14 mouse cellular contexts compared by ENCODE assay signal in the genomic region with DNA sequence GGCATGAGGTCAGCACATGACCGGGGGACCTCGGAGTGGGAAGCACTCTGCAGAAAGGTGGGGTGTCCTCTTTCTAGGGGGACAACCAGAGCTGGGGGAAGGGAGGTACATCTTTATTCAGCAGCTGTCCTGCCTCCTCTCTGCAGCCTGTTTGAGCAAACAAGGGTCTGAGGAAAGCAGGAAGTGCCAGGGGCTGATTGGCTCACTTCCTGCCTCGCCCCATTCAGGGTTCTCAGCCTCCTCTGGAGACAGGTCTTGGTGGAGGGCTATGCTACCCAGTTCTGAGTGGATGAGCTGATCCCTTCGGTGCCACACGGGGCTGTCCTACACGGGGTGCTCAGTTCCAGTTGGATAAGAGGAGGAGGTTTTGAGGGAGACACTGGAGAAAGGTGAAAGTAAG. TPM values are rescaled to one million over a fixed set of nuclear protein-coding genes. Genes with fewer than 3 reads are reported as not detected.
DNase-seq lines count a peak whose midpoint lies in the region; ATAC-seq and TF ChIP-seq lines count a peak whose summit lies in the region.
"Had no signal": no experiment of that assay in that cellular context is flagged by ENCODE, and none has a peak within 500 bp of the region (broad histone marks: within the 10 kb centered on the region; RNA-seq: fewer than 3 reads in every experiment).

No protein-coding gene starts in this region.

- no peak for TF ChIP-seq POLR2A in lung, adult 2 months (IDR thresholded peaks at IDR 0.05; ENCODE audit: borderline replicate concordance, extremely low read depth, low read depth, low read length)

- H3K4me1 ChIP-seq in forebrain, embryonic 13.5 days, result peaks cover 66% of the 10 kb centered on the region
- H3K4me1 ChIP-seq in forebrain, embryonic 14.5 days (ENCODE audit: control insufficient read depth, insufficient read depth, low read length), result peaks cover 32% of the 10 kb centered on the region
- H3K4me1 ChIP-seq in lung, postnatal 0 days (ENCODE audit: insufficient read depth, low read depth, low read length), result peaks cover 5% of the 10 kb centered on the region; the same call in 1 of the 2 replicates
- peaks cover 8% of the 10 kb centered on the region for H3K4me1 ChIP-seq in lung, adult 2 months (ENCODE audit: control insufficient read depth, insufficient read depth, low read length)

- H3K27me3 ChIP-seq in forebrain, embryonic 13.5 days, result no peaks in the 10 kb centered on the region
- H3K27me3 ChIP-seq in forebrain, embryonic 14.5 days (replicated peaks; ENCODE audit: control insufficient read depth, insufficient read depth, low read length), result no peaks in the 10 kb centered on the region
- no peaks in the 10 kb centered on the region for H3K27me3 ChIP-seq in lung, postnatal 0 days (replicated peaks; ENCODE audit: insufficient read depth, low read length)
- H3K27me3 ChIP-seq: neural tube, embryonic 12.5 days had no signal

- DNase-seq in forebrain, embryonic 14.5 days (ENCODE audit: low spot score), result no peak
- peak; percentile 58 for DNase-seq in lung, postnatal 0 days (ENCODE audit: low spot score)
- DNase-seq in lung, adult 2 months, result no peak
- DNase-seq in thymus, postnatal 0 days (ENCODE audit: low spot score), result peak; percentile 67
- DNase-seq in cerebellum, postnatal 14 days, result no peak
- DNase-seq in layer of hippocampus, postnatal 10 days (ENCODE audit: low spot score in 2 of 2), result no peak
- DNase-seq: cerebellum, adult 8-10 months; right cerebral cortex, adult 18-20 months had no signal

- H3K9ac ChIP-seq in forebrain, embryonic 13.5 days, result no peak overlapping the region
- no peak overlapping the region for H3K9ac ChIP-seq in forebrain, embryonic 14.5 days (ENCODE audit: low read length)
- no peak overlapping the region for H3K9ac ChIP-seq in lung, postnatal 0 days (replicated peaks; ENCODE audit: low read depth)
- H3K9ac ChIP-seq: liver, embryonic 14.5 days; neural tube, embryonic 12.5 days had no signal

- TF ChIP-seq CTCF in lung, postnatal 0 days (IDR thresholded peaks at IDR 0.05), result no peak
- no peak for TF ChIP-seq CTCF in lung, adult 2 months (IDR thresholded peaks at IDR 0.05; ENCODE audit: insufficient read depth, low read length)

- TF ChIP-seq EP300 in lung, postnatal 0 days (IDR thresholded peaks at IDR 0.05), result no peak

- 87% methylated on average over 6 of the region's 6 CpGs for WGBS in forebrain, embryonic 13.5 days
- WGBS in forebrain, embryonic 14.5 days, result 85% methylated on average over 6 of the region's 6 CpGs
- 54% methylated on average over 6 of the region's 6 CpGs for WGBS in lung, postnatal 0 days
- 46% methylated on average over 6 of the region's 6 CpGs for WGBS in lung, adult 2 months

- H3K9me3 ChIP-seq in forebrain, embryonic 13.5 days (replicated peaks), result no peaks in the 10 kb centered on the region
- no peaks in the 10 kb centered on the region for H3K9me3 ChIP-seq in forebrain, embryonic 14.5 days (replicated peaks; ENCODE audit: control insufficient read depth, low read length)
- H3K9me3 ChIP-seq in lung, postnatal 0 days (ENCODE audit: low read length), result no peaks in the 10 kb centered on the region
- H3K9me3 ChIP-seq: neural tube, embryonic 12.5 days had no signal

- H3K27ac ChIP-seq in forebrain, embryonic 13.5 days, result peak overlapping the region; percentile 88
- no peak overlapping the region for H3K27ac ChIP-seq in forebrain, embryonic 14.5 days (ENCODE audit: low read depth, low read length)
- H3K27ac ChIP-seq in lung, postnatal 0 days (ENCODE audit: low read length), result peak overlapping the region; percentile 54; the same call in 1 of the 2 replicates
- H3K27ac ChIP-seq: liver, embryonic 14.5 days; neural tube, embryonic 12.5 days had no signal

- ATAC-seq in forebrain, embryonic 13.5 days, result no peak
- ATAC-seq in forebrain, embryonic 14.5 days, result no peak
- ATAC-seq in lung, postnatal 0 days, result peak; percentile 56
- peak; percentile 82 for ATAC-seq in granulocyte monocyte progenitor cell, adult 5-6 weeks (replicated peaks; ENCODE audit: poor library complexity, severe bottlenecking)

- H3K36me3 ChIP-seq in forebrain, embryonic 13.5 days (ENCODE audit: poor library complexity, severe bottlenecking), result peaks cover 66% of the 10 kb centered on the region
- peaks cover 63% of the 10 kb centered on the region for H3K36me3 ChIP-seq in forebrain, embryonic 14.5 days (ENCODE audit: control insufficient read depth, insufficient read depth, low read length)
- H3K36me3 ChIP-seq in lung, postnatal 0 days (ENCODE audit: insufficient read depth, low read length), result peaks cover 8% of the 10 kb centered on the region

- no peak overlapping the region for H3K4me2 ChIP-seq in forebrain, embryonic 13.5 days
- H3K4me2 ChIP-seq in forebrain, embryonic 14.5 days (ENCODE audit: low read length), result no peak overlapping the region
- H3K4me2 ChIP-seq in lung, postnatal 0 days (replicated peaks; ENCODE audit: low read depth, low read length), result no peak overlapping the region
- H3K4me2 ChIP-seq: neural tube, embryonic 12.5 days had no signal

- H3K4me3 ChIP-seq in forebrain, embryonic 13.5 days, result no peak overlapping the region
- H3K4me3 ChIP-seq in forebrain, embryonic 14.5 days (ENCODE audit: low read depth, low read length), result no peak overlapping the region
- H3K4me3 ChIP-seq in lung, postnatal 0 days (ENCODE audit: low read depth, low read length), result no peak overlapping the region
- H3K4me3 ChIP-seq in lung, adult 2 months (replicated peaks; ENCODE audit: extremely low read depth, low read depth, low read length), result no peak overlapping the region
- H3K4me3 ChIP-seq: neural tube, embryonic 12.5 days had no signal

RNA-seq across cellular contexts. Expression of a gene that starts 11.8 kb away (rescaled TPM):
- polyA plus RNA-seq in forebrain, embryonic 13.5 days (2015; fragmentation: Nextera tagmentation; extraction: Ambion mirVana), result 21.7 and 23.1 TPM in 2 replicates
- 5.7 and 8.5 TPM in 2 replicates for polyA plus RNA-seq in forebrain, embryonic 14.5 days (2014; fragmentation: Nextera tagmentation; extraction: Ambion mirVana)
- polyA plus RNA-seq in lung, postnatal 0 days (2015; fragmentation: Nextera tagmentation; extraction: Ambion mirVana), result 5.7 and 6.4 TPM in 2 replicates
- 22.2 and 22.7 TPM in 2 replicates for polyA plus RNA-seq in lung, adult 2 months (2012; rRNA removed)
- total RNA-seq in granulocyte monocyte progenitor cell, adult 5-6 weeks (2014; fragmentation: Nextera tagmentation), result 32.9 and 33.6 TPM in 2 replicates
- total RNA-seq in granulocyte monocyte progenitor cell, adult 5-6 weeks (2017), result 9.7 and 13.6 TPM in 2 replicates
- polyA plus RNA-seq in thymus, postnatal 0 days (2015; fragmentation: Nextera tagmentation; extraction: Ambion mirVana), result 20.6 and 25.9 TPM in 2 replicates
- 1 to 10 TPM; 4.0 to 5.0 TPM for total RNA-seq in layer of hippocampus, postnatal 10 days (2021)

RNA-seq across cellular contexts. Expression of a gene that starts 29.1 kb away (rescaled TPM):
- polyA plus RNA-seq in forebrain, embryonic 13.5 days (2015; fragmentation: Nextera tagmentation; extraction: Ambion mirVana), result not detected in 2 replicates
- not detected in 2 replicates for polyA plus RNA-seq in forebrain, embryonic 14.5 days (2014; fragmentation: Nextera tagmentation; extraction: Ambion mirVana)
- 0.21 and 0.46 TPM in 2 replicates for polyA plus RNA-seq in lung, postnatal 0 days (2015; fragmentation: Nextera tagmentation; extraction: Ambion mirVana)
- 0.45 and 0.49 TPM in 2 replicates for polyA plus RNA-seq in lung, adult 2 months (2012; rRNA removed)
- total RNA-seq in granulocyte monocyte progenitor cell, adult 5-6 weeks (2014; fragmentation: Nextera tagmentation), result not detected in 2 replicates
- not detected in 2 replicates for total RNA-seq in granulocyte monocyte progenitor cell, adult 5-6 weeks (2017)
- polyA plus RNA-seq in thymus, postnatal 0 days (2015; fragmentation: Nextera tagmentation; extraction: Ambion mirVana), result 0.17 and 0.33 TPM in 2 replicates
- total RNA-seq in layer of hippocampus, postnatal 10 days (2021), result not detected
- total RNA-seq: layer of hippocampus, postnatal 25 days had no signal
- polyA plus RNA-seq: liver, embryonic 14.5 days; neural tube, embryonic 12.5 days; testis, adult 2 months had no signal

RNA-seq across cellular contexts. Expression of a gene that starts 35.4 kb away (rescaled TPM):
- polyA plus RNA-seq in forebrain, embryonic 13.5 days (2015; fragmentation: Nextera tagmentation; extraction: Ambion mirVana), result not detected in 2 replicates
- polyA plus RNA-seq in forebrain, embryonic 14.5 days (2014; fragmentation: Nextera tagmentation; extraction: Ambion mirVana), result not detected in 2 replicates
- 0.21 TPM in 1 of 2 replicates, not detected in the other for polyA plus RNA-seq in lung, postnatal 0 days (2015; fragmentation: Nextera tagmentation; extraction: Ambion mirVana)
- 0.22 and 0.50 TPM in 2 replicates for polyA plus RNA-seq in lung, adult 2 months (2012; rRNA removed)
- not detected in 2 replicates for total RNA-seq in granulocyte monocyte progenitor cell, adult 5-6 weeks (2014; fragmentation: Nextera tagmentation)
- not detected in 2 replicates for total RNA-seq in granulocyte monocyte progenitor cell, adult 5-6 weeks (2017)
- polyA plus RNA-seq in thymus, postnatal 0 days (2015; fragmentation: Nextera tagmentation; extraction: Ambion mirVana), result not detected in 2 replicates
- not detected for total RNA-seq in layer of hippocampus, postnatal 10 days (2021)
- total RNA-seq: layer of hippocampus, postnatal 25 days had no signal
- polyA plus RNA-seq: liver, embryonic 14.5 days; neural tube, embryonic 12.5 days; testis, adult 2 months had no signal

RNA-seq across cellular contexts. Expression of a gene that starts 47.0 kb away (rescaled TPM):
- polyA plus RNA-seq in forebrain, embryonic 13.5 days (2015; fragmentation: Nextera tagmentation; extraction: Ambion mirVana), result not detected in 2 replicates
- not detected in 2 replicates for polyA plus RNA-seq in forebrain, embryonic 14.5 days (2014; fragmentation: Nextera tagmentation; extraction: Ambion mirVana)
- 4.0 and 5.7 TPM in 2 replicates for polyA plus RNA-seq in lung, postnatal 0 days (2015; fragmentation: Nextera tagmentation; extraction: Ambion mirVana)
- 3.9 and 4.7 TPM in 2 replicates for polyA plus RNA-seq in lung, adult 2 months (2012; rRNA removed)
- not detected in 2 replicates for total RNA-seq in granulocyte monocyte progenitor cell, adult 5-6 weeks (2014; fragmentation: Nextera tagmentation)
- total RNA-seq in granulocyte monocyte progenitor cell, adult 5-6 weeks (2017), result 1.3 and 3.2 TPM in 2 replicates
- 1.9 and 2.7 TPM in 2 replicates for polyA plus RNA-seq in thymus, postnatal 0 days (2015; fragmentation: Nextera tagmentation; extraction: Ambion mirVana)
- not detected for total RNA-seq in layer of hippocampus, postnatal 10 days (2021)
- total RNA-seq: layer of hippocampus, postnatal 25 days had no signal
- polyA plus RNA-seq: liver, embryonic 14.5 days; neural tube, embryonic 12.5 days; testis, adult 2 months had no signal

Comparison
In these comparisons a context has a peak if more than half of its experiments do, and no peak if none do; other contexts are left out.
1. DNase-seq: peak in lung, postnatal 0 days (single experiment) and thymus, postnatal 0 days (single experiment); none in forebrain, embryonic 14.5 days (single experiment), lung, adult 2 months (single experiment), cerebellum, postnatal 14 days (0 of 2) and layer of hippocampus, postnatal 10 days (0 of 2).
2. ATAC-seq: peak in lung, postnatal 0 days (single experiment) and granulocyte monocyte progenitor cell, adult 5-6 weeks (single experiment); none in forebrain, embryonic 13.5 days (single experiment) and forebrain, embryonic 14.5 days (single experiment).